Mouse (Mus musculus) ZHBTc4 (cell line): ENCODE data around the gene Fbxo10.
"Not testable (repeated sequence)": the region's sequence is repeated elsewhere in the genome, so short reads cannot be mapped to it uniquely, and the experiment has no call there.

Experiments
- DNase-seq: peaks from one replicate; pipeline ENCODE4 v3.0.0-alpha.2; 2011; ENCODE audit warnings: low read depth, low spot score

Fbxo10 gene

GRCm38 (mm10) chr4:45084021-45084894 lies at the start of gene Fbxo10:
TSS of gene Fbxo10 (minus strand) at chr4:45084604.
- peak; percentile 99 for DNase-seq

DNA sequence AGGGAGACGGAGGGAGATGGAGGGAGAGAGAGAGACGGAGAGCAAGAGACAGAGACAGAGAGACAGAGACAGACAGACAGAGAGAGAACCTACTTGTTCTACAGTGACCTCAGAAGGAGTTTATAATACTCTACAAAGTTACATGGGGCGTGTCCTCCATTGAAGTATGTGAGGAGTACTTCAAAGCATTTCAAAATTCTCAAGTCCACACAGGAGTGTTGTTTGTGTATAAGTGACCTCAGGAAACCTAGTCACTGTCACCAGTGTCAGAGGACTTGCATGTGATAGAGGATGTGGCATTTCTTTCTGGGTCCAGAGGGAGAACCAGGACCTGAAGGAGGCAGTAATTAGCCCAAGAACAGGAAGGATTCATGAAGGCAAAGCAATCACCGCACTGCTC lies 46.6 kb upstream of the Fbxo10 start:
- no peak for DNase-seq

DNA sequence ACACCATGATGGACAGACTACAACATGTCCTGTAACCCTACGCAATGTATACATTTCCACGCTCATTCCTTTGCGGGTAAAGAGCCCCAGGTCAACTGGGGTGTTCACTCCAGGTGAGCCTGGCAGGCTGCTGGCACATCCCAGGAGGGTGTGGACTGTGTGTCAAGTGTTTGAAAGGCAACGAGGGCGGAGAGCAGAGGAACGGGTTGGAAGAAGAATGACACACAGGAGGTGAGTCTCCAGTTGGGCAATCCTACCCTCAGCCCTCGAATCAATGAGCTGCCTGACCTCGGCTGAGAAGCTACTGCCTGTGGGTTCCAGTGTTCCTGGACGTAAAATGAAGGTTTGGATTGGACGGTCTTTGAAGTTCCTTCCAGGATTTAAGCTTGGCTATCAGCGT lies 36.9 kb upstream of the Fbxo10 start:
- DNase-seq: no peak

DNA sequence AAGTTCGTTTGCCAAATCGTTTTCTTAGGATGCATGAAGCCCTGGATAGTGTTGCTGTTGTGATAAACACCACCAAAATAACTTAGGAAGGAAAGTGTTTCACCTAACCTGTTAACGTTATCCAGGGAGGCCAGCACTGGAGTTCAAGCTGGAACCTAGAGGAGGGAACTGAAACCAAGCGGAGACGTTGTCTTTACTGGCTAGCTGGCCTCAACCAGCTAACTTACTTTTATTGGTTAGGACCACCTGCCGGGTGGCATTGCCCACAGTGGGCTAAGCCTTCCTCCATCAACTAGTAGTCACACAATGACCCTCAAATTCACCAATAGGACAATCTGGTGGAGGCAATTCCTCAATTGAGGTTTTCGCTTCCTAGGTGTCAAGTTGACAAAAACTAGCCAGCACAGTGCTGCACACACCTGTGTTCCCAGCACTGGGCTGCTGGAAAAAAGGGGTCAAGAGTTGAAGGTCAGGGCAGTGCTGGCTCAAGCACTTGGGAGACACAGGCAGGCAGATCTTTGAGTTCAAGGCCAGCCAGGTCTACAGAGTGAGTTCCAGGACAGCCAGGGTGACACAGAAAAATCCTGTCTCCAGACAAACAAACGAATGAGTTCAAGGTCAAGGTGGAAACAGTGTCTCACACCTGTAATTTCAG lies 24.2 kb upstream of the Fbxo10 start:
- peak; percentile 82 for DNase-seq

GRCm38 (mm10) chr4:45107601-45108277 lies 23.3 kb upstream of the Fbxo10 start, which contains the start of gene Tomm5:
TSS of gene Tomm5 (minus strand) at chr4:45108114.
- DNase-seq: peak; percentile 97

GRCm38 (mm10) chr4:45107066-45107465 lies 22.7 kb upstream of the Fbxo10 start:
- DNase-seq: peak; percentile 70

GRCm38 (mm10) chr4:45106409-45106808 lies 22.0 kb upstream of the Fbxo10 start:
- DNase-seq: peak; percentile 79

DNA sequence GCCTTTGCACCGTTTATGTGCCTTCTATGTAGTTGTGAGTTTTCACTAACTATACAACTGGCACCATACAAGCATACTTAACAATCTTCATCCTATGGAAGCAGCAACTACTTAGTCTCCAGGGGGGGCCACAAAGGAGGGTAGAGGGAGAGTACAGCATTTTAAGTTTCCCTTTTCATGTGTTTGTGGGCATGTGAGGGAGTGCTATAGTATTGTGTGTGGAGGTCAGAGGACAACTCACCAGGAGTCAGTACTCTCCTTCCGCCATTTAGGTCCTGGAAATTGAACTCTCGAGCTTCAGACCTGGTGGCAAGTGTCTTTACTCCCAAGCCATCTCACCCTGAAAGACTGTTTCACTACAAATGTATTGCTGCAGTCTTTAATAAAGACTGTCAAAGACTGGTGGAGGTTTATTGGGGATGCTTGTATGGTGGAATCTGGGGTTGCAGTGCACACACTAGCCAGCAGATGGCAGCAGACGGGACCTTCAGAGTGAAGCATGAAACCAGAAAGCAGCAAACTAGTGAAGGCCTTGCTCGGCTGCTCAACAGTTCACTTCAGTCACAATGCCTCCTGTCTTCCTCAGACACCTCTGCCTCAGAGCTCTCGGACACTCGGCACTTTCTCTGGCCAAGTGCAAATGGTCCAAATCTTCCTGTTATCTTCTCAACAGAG lies 12.9 kb upstream of the Fbxo10 start:
- peak; percentile 84 for DNase-seq

DNA sequence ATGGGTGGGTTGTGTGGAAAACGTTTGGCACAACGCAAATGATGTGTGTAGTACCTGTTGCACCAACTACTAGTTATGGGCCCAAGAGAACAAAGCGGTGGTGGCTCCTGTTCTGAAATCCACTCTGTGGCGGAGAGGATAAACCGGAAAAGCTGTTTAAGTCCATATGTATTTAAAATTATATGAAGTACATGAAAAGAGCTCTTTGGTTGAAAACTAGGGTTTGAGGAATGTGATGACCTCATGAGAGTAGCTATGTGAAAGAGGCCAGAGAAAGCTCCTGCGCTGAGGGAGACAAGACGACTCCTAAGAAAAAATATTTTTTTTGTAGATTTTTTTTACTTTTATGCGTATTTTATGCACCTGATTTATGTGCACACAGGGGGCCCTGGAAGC lies 489 bp upstream of the Fbxo10 start:
- no peak for DNase-seq

- DNase-seq: no peak
These were observed 917 bp downstream of the Fbxo10 start for GRCm38 (mm10) chr4:45083487-45083886.

- DNase-seq: no peak
These were observed 1.5 kb downstream of the Fbxo10 start for GRCm38 (mm10) chr4:45082951-45083350.

DNA sequence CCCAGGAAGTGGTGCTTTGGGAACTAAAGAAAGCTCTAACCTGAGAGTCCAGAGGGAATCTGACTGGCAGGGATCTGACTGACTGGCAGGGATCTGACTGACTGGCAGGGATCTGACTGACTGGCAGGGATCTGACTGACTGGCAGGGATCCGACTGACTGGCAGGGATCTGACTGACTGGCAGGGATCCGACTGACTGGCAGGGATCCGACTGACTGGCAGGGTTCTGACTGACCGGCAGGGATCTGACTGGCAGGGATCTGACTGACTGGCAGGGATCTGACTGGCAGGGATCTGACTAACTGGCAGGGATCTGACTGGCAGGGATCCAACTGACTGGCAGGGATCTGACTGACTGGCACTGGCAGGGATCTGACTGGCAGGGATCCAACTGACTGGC lies 3.4 kb downstream of the Fbxo10 start:
- DNase-seq: not testable (repeated sequence)

- no peak for DNase-seq
These were observed 10.9 kb downstream of the Fbxo10 start for GRCm38 (mm10) chr4:45073544-45073943.

- no peak for DNase-seq
These were observed 12.0 kb downstream of the Fbxo10 start for GRCm38 (mm10) chr4:45072261-45072973.

DNA sequence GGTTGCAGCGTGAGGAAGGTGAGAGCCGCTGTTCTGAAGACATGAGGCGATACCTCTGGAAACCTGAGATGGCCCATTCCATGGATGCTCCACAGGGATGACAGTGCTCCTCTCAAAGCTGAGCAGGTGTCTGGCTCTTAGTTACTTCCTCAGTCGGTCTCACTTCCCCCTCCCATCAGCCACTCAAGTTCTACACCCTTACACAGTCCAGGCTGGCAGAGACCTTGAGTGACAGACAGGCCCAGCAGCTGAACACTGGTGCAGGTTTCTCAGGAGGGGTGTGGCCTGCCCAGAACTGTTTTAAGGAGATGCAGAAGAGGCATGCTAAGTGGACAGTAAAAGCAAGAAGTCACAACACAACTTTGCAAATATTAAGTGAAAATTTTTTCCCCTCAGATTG lies 16.7 kb downstream of the Fbxo10 start:
- no peak for DNase-seq

GRCm38 (mm10) chr4:45066036-45066730 lies 18.2 kb downstream of the Fbxo10 start:
- DNase-seq: no peak

DNA sequence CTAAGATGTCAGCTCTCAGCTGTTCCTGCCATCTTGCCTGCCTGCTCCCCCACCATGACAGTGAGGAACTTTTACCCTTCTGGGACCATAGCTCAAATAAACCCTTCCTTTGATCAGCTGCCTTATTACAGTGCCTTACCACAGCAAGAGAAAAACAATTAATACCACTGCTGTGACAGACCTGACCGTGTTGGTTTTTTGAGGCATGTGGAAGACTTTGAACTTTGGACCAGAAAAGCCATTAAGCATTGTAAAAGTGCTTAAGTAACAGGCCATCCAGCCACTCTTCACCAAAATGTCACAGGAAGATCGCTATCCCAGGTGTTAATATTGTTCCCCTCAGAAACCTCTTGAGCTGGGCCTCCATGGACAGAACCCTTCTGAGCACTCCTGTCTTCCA lies 19.8 kb downstream of the Fbxo10 start:
- no peak for DNase-seq

GRCm38 (mm10) chr4:45063836-45064235 lies 20.6 kb downstream of the Fbxo10 start:
- DNase-seq: not testable (repeated sequence)

- DNase-seq: no peak
These were observed 29.0 kb downstream of the Fbxo10 start for GRCm38 (mm10) chr4:45055451-45055850.

DNA sequence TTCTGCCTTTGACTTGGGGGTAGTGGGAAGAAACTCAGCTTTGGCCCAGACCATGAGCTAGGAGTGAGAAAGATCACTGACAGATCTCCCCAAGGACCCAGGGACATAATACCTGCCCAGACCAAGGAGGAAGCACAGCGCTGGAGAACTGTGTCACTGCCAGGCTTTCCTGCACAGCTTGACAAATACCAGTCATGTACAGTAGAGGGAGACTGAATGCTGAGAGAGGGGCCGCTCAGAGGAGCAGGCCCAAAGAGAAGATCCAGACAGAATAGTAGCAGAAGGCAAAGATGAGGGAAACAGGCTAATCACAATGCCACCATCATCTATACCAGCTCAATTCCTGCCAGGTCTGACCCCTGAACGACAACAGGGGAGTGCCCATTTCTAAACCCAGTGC lies 29.5 kb downstream of the Fbxo10 start:
- DNase-seq: peak; percentile 29
